Mouse (Mus musculus): ENCODE results near the gene Lamc1. TPM values are rescaled to one million over a fixed set of nuclear protein-coding genes. Genes with fewer than 3 reads are reported as not detected.
A peak's percentile ranks its signal among the peaks of the same experiment; 100 is the strongest.

Gene Lamc1
- polyA plus RNA-seq, 1 experiment from 2014 or later, result 193 TPM

DNA sequence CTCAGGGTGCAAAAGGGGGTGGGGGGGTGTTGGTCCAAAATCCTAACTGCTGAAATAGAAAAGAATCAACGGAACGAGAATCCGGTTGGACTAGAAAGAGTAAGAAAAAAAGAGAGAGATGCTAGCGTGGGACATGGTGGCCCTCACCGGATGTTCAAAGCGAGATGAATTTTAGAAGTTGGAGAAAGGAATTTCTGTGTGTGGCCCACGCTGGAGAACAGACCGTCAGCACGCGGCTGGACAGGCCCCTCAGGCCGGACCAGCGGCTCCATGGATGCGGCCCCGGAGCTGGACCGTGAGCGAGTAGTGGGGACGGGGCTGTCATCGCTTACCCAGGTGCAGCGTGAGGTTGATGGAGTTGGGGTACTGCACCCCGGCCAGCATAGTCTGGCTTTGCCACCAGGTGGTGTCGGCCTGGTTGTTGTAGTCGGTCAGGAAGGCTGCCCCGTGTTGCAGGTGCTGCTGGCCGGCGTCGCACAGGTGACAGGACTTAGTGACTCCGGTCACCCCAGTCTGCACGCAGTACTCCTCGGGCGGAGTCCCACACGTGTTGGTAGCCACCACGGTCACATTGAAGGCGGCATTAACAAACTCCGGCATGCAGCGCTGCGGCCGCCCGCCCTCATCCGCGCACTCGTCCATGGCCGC, 666 bp downstream of the Lamc1 start:
- TF ChIP-seq CTCF (IDR thresholded peaks at IDR 0.05; ENCODE audit: low read depth), result peak; percentile 69
- H3K27ac ChIP-seq (ENCODE audit: low read depth), result peak overlapping the region; percentile 95
- peak; percentile 59 for ATAC-seq (ENCODE audit: insufficient read depth)
- 0 out of 2 replicates have a peak, but pooled peaks cover 4% of the 10 kb centered on the region for H3K4me1 ChIP-seq (ENCODE audit: insufficient read depth)
- DNase-seq, result peak; percentile 64
- peaks cover 7% of the 10 kb centered on the region; the same call in 1 of the 2 replicates for H3K36me3 ChIP-seq (ENCODE audit: insufficient read depth)
- peak overlapping the region; percentile 93 for H3K9ac ChIP-seq
- H3K27me3 ChIP-seq (ENCODE audit: insufficient read depth, low read length), result no peaks in the 10 kb centered on the region
- H3K9me3 ChIP-seq (ENCODE audit: low read depth, low read length), result no peaks in the 10 kb centered on the region
- under 1% methylated on average over 42 of the region's 42 CpGs for WGBS
- H3K4me3 ChIP-seq (ENCODE audit: low read depth, low read length), result peak overlapping the region; percentile 97
- peak overlapping the region; percentile 60 for H3K4me2 ChIP-seq

GRCm38 (mm10) chr1:153331206-153331605, 1.4 kb downstream of the Lamc1 start:
- H3K36me3 ChIP-seq (ENCODE audit: insufficient read depth), result peaks cover 13% of the 10 kb centered on the region
- TF ChIP-seq CTCF (IDR thresholded peaks at IDR 0.05; ENCODE audit: low read depth), result no peak
- peak overlapping the region; percentile 93 for H3K9ac ChIP-seq
- DNase-seq, result peak; percentile 35
- under 1% methylated on average over 4 of the region's 4 CpGs for WGBS
- peak overlapping the region; percentile 28; the same call in 1 of the 2 replicates for H3K27ac ChIP-seq (ENCODE audit: low read depth)
- no peaks in the 10 kb centered on the region for H3K27me3 ChIP-seq (ENCODE audit: insufficient read depth, low read length)
- no peaks in the 10 kb centered on the region for H3K9me3 ChIP-seq (ENCODE audit: low read depth, low read length)
- H3K4me1 ChIP-seq (ENCODE audit: insufficient read depth), result 0 out of 2 replicates have a peak, but pooled peaks cover 4% of the 10 kb centered on the region
- ATAC-seq (ENCODE audit: insufficient read depth), result no peak
- H3K4me2 ChIP-seq, result peak overlapping the region; percentile 60
- peak overlapping the region; percentile 97 for H3K4me3 ChIP-seq (ENCODE audit: low read depth, low read length)

GRCm38 (mm10) chr1:153329306-153329705, 3.3 kb downstream of the Lamc1 start:
- Histone ChIP-seq H3K4me1 (ENCODE audit: insufficient read depth) (0 out of 2 replicates have a peak, but pooled peaks cover 4% of the 10 kb centered on the region), H3K4me3 (ENCODE audit: low read depth, low read length) (peak overlapping the region; percentile 97), H3K9me3 (ENCODE audit: low read depth, low read length) (no peaks in the 10 kb centered on the region), H3K27ac (ENCODE audit: low read depth) (no peak overlapping the region), H3K4me2 (peak overlapping the region; percentile 60), H3K27me3 (ENCODE audit: insufficient read depth, low read length) (no peaks in the 10 kb centered on the region), H3K36me3 (ENCODE audit: insufficient read depth) (peaks cover 26% of the 10 kb centered on the region), H3K9ac (no peak overlapping the region; the same call in 1 of the 2 replicates)
- DNase-seq (no peak), ATAC-seq (ENCODE audit: insufficient read depth) (no peak)
- WGBS, result 71% methylated on average over 6 of the region's 6 CpGs
- no peak for TF ChIP-seq CTCF (IDR thresholded peaks at IDR 0.05; ENCODE audit: low read depth)

DNA sequence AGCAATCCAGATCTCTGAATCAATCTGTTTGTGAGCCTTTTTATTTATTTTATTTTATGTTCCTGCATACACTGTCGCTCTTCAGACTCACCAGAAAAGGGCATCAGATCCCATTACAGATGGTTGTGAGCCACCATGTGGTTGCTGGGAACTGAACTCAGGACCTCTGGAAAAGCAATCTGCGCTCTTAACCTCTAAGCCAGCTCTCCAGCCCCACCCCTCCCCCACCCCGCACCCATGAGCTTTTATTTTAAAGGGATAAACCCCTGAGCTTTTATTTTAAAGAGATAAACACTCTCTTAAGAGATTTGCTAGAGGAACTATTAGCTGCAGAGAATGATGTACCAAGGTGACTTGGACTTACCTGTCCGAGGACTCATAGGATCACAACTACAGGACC, 5.5 kb downstream of the Lamc1 start:
- TF ChIP-seq CTCF (IDR thresholded peaks at IDR 0.05; ENCODE audit: low read depth), result no peak
- peaks cover 33% of the 10 kb centered on the region for H3K36me3 ChIP-seq (ENCODE audit: insufficient read depth)
- no peak overlapping the region for H3K9ac ChIP-seq
- no peaks in the 10 kb centered on the region for H3K27me3 ChIP-seq (ENCODE audit: insufficient read depth, low read length)
- H3K4me1 ChIP-seq (ENCODE audit: insufficient read depth), result peaks cover 6% of the 10 kb centered on the region; the same call in 1 of the 2 replicates
- DNase-seq (no peak), ATAC-seq (ENCODE audit: insufficient read depth) (no peak)
- H3K4me2 ChIP-seq, result no peak overlapping the region
- WGBS, result 81% methylated on average over 4 of the region's 4 CpGs
- no peaks in the 10 kb centered on the region for H3K9me3 ChIP-seq (ENCODE audit: low read depth, low read length)
- no peak overlapping the region for H3K27ac ChIP-seq (ENCODE audit: low read depth)
- H3K4me3 ChIP-seq (ENCODE audit: low read depth, low read length), result no peak overlapping the region

DNA sequence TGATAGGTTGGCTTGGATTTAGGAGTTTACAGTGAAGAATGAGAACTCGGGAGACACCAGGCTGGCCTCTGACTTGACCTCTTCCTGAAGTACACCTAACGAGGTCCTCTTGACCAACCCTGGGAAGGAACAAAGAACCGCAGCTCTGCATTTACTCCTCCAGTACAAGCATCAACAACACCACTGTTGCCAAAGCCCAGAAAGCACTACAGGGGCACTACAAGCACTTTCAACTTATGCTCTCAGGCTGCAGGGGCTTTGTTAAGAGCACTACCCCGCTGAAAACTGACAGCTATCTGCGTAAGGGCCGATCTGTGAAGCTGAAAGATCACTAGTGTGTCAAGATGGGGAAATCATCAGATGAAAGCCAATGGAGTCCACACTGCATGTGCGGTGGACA, 6.4 kb downstream of the Lamc1 start:
- Histone ChIP-seq H3K36me3 (ENCODE audit: insufficient read depth) (peaks cover 33% of the 10 kb centered on the region), H3K27ac (ENCODE audit: low read depth) (no peak overlapping the region), H3K9me3 (ENCODE audit: low read depth, low read length) (no peaks in the 10 kb centered on the region), H3K27me3 (ENCODE audit: insufficient read depth, low read length) (no peaks in the 10 kb centered on the region), H3K9ac (no peak overlapping the region), H3K4me2 (no peak overlapping the region), H3K4me3 (ENCODE audit: low read depth, low read length) (no peak overlapping the region), H3K4me1 (ENCODE audit: insufficient read depth) (peaks cover 12% of the 10 kb centered on the region; the same call in 1 of the 2 replicates)
- TF ChIP-seq CTCF (IDR thresholded peaks at IDR 0.05; ENCODE audit: low read depth), result no peak
- no peak for DNase-seq
- WGBS, result 61% methylated on average over 7 of the region's 7 CpGs
- no peak for ATAC-seq (ENCODE audit: insufficient read depth)

DNA sequence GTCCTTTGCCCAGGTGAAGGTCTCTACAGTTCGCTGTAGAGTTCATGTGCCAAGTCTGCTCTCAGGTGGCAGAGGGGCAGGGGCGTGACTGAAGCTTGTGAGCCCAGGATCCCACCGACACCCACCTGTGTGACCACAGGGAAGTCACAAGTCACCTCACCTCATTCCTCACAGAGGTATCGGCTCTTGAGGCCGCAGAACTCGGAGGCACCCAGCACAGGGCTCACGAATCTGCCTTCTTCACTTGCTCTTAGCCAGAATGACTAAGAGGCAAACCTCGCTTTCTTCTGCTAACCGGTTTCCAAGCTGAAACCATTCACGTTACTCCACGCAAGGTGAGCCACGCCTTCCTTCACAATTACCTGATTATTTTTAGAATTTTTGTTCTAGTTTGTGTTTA, 11.2 kb downstream of the Lamc1 start:
- Histone ChIP-seq H3K9ac (no peak overlapping the region), H3K27ac (ENCODE audit: low read depth) (peak overlapping the region; percentile 71; the same call in 1 of the 2 replicates), H3K27me3 (ENCODE audit: insufficient read depth, low read length) (no peaks in the 10 kb centered on the region), H3K9me3 (ENCODE audit: low read depth, low read length) (no peaks in the 10 kb centered on the region), H3K4me2 (peak overlapping the region; percentile 33), H3K36me3 (ENCODE audit: insufficient read depth) (peaks cover 24% of the 10 kb centered on the region), H3K4me3 (ENCODE audit: low read depth, low read length) (no peak overlapping the region), H3K4me1 (ENCODE audit: insufficient read depth) (peaks cover 31% of the 10 kb centered on the region; the same call in 1 of the 2 replicates)
- ATAC-seq (ENCODE audit: insufficient read depth), result no peak
- WGBS, result 51% methylated on average over 12 of the region's 12 CpGs
- TF ChIP-seq CTCF (IDR thresholded peaks at IDR 0.05; ENCODE audit: low read depth), result no peak
- no peak for DNase-seq

DNA sequence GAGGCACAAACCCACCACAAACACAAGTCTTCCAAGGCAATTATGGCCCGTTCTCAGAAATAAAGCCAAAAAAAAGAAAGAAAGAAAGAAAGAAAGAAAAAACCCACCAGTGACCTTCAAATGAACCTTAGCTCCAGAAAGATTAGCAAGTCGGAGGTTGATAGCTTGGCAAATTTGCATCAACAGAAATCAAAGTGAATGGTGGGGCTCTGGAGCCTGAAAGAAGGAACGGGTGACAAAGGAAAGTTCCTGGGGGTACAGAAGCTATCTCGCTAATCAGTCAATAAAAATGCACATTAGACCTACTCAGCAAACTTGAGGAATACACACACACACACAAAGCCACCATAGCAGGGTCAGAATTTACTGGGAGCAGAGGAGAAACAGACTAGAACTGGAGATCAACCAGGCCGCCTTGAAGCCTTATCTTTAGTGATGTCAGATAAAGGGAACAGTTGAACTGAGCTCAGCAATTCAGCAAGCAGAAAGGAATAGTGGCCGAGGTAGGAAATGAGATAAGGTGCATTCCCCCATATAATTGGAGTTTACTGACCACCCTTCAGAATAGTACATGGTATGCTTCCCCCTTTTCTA, 11.9 kb downstream of the Lamc1 start:
- 19% methylated on average over 6 of the region's 6 CpGs for WGBS

More for the DNA sequence above, 11.9 kb downstream of the Lamc1 start:
- H3K36me3 ChIP-seq (ENCODE audit: insufficient read depth), result peaks cover 16% of the 10 kb centered on the region
- H3K9me3 ChIP-seq (ENCODE audit: low read depth, low read length), result no peaks in the 10 kb centered on the region
- DNase-seq, result no peak
- peak overlapping the region; percentile 73; the same call in 1 of the 2 replicates for H3K27ac ChIP-seq (ENCODE audit: low read depth)
- no peak overlapping the region for H3K4me3 ChIP-seq (ENCODE audit: low read depth, low read length)
- ATAC-seq (ENCODE audit: insufficient read depth), result no peak
- H3K4me1 ChIP-seq (ENCODE audit: insufficient read depth), result peaks cover 31% of the 10 kb centered on the region; the same call in 1 of the 2 replicates
- no peak overlapping the region; the same call in 1 of the 2 replicates for H3K9ac ChIP-seq
- TF ChIP-seq CTCF (IDR thresholded peaks at IDR 0.05; ENCODE audit: low read depth), result no peak
- no peaks in the 10 kb centered on the region for H3K27me3 ChIP-seq (ENCODE audit: insufficient read depth, low read length)
- H3K4me2 ChIP-seq, result peak overlapping the region; percentile 33
